Mouse (Mus musculus) embryo, embryonic 10.5 days (tissue): Measurements from ENCODE around the gene Rad51b.
A peak's percentile ranks its signal among the peaks of the same experiment; 100 is the strongest.

Source experiments
- DNase-seq: peaks from one replicate; pipeline ENCODE4 v3.0.0-alpha.2; 2015; ENCODE audit warnings: low spot score

Rad51b gene

GRCm38 (mm10) chr12:79297121-79297576, at the start of gene Rad51b:
Rad51b (plus strand) TSS chr12:79297282.
- peak; percentile 96 for DNase-seq

- no peak for DNase-seq
Measured at GRCm38 (mm10) chr12:79248110-79248509, 49.0 kb upstream of the Rad51b start.

GRCm38 (mm10) chr12:79253294-79254053, 43.6 kb upstream of the Rad51b start:
- DNase-seq = no peak

GRCm38 (mm10) chr12:79254975-79255374, 42.1 kb upstream of the Rad51b start:
- no peak for DNase-seq

GRCm38 (mm10) chr12:79260154-79260553, 36.9 kb upstream of the Rad51b start:
- DNase-seq = no peak

GRCm38 (mm10) chr12:79261035-79261434, 36.0 kb upstream of the Rad51b start:
- peak; percentile 51 for DNase-seq

GRCm38 (mm10) chr12:79272604-79273003, 24.5 kb upstream of the Rad51b start:
- no peak for DNase-seq

GRCm38 (mm10) chr12:79279513-79280115, 17.5 kb upstream of the Rad51b start:
- DNase-seq = no peak

- no peak for DNase-seq
Measured at GRCm38 (mm10) chr12:79282595-79282994, 14.5 kb upstream of the Rad51b start.

- no peak for DNase-seq
Measured at GRCm38 (mm10) chr12:79292874-79293273, 4.2 kb upstream of the Rad51b start.

- peak; percentile 98 for DNase-seq
Measured at GRCm38 (mm10) chr12:79296126-79296816, 811 bp upstream of the Rad51b start, which contains the start of gene Zfyve26. Zfyve26 (minus strand) TSS chr12:79296304.

GRCm38 (mm10) chr12:79297884-79298636, 978 bp downstream of the Rad51b start:
- DNase-seq = peak; percentile 38

- DNase-seq = no peak
Measured at GRCm38 (mm10) chr12:79301802-79302201, 4.7 kb downstream of the Rad51b start.

- DNase-seq = peak; percentile 2
Measured at GRCm38 (mm10) chr12:79305131-79305530, 8.0 kb downstream of the Rad51b start.

GRCm38 (mm10) chr12:79306013-79306412, 8.9 kb downstream of the Rad51b start:
- no peak for DNase-seq

GRCm38 (mm10) chr12:79313721-79314120, 16.6 kb downstream of the Rad51b start:
- DNase-seq = no peak

- no peak for DNase-seq
Measured at GRCm38 (mm10) chr12:79317339-79317738, 20.3 kb downstream of the Rad51b start.

GRCm38 (mm10) chr12:79320895-79321294, 23.8 kb downstream of the Rad51b start:
- DNase-seq = no peak

GRCm38 (mm10) chr12:79322539-79322938, 25.5 kb downstream of the Rad51b start:
- peak; percentile 75 for DNase-seq

- DNase-seq = no peak
Measured at GRCm38 (mm10) chr12:79326236-79326635, 29.2 kb downstream of the Rad51b start.

- no peak for DNase-seq
Measured at GRCm38 (mm10) chr12:79326745-79327144, 29.7 kb downstream of the Rad51b start.

GRCm38 (mm10) chr12:79327868-79328267, 30.8 kb downstream of the Rad51b start:
- no peak for DNase-seq
